Mouse (Mus musculus) C2C12 (cell line): Measurements from ENCODE around the gene Gm10803.

Experiments
- CEBPB ChIP-seq: IDR thresholded peaks from one replicate; pipeline ENCODE4 v1.6.1; 2011; ENCODE audit warnings: low read depth, mild to moderate bottlenecking, control low read depth, moderate library complexity
- CTCF ChIP-seq: IDR thresholded peaks from one replicate; pipeline ENCODE4 v1.5.1; 2011; ENCODE audit not compliant: control insufficient read depth, insufficient read depth, insufficient read length
- FOSL1 ChIP-seq: IDR thresholded peaks from one replicate; pipeline ENCODE4 v1.8.0; 2011; ENCODE audit warnings: mild to moderate bottlenecking, low read length; ENCODE audit not compliant: poor library complexity, insufficient read depth, severe bottlenecking
- MAX ChIP-seq: IDR thresholded peaks from one replicate; pipeline ENCODE4 v1.6.1; 2011; ENCODE audit warnings: mild to moderate bottlenecking, control low read depth
- USF1 ChIP-seq: IDR thresholded peaks from one replicate; pipeline ENCODE4 v1.6.1; 2011; ENCODE audit warnings: low read depth, mild to moderate bottlenecking, control low read depth, moderate library complexity

DNA sequence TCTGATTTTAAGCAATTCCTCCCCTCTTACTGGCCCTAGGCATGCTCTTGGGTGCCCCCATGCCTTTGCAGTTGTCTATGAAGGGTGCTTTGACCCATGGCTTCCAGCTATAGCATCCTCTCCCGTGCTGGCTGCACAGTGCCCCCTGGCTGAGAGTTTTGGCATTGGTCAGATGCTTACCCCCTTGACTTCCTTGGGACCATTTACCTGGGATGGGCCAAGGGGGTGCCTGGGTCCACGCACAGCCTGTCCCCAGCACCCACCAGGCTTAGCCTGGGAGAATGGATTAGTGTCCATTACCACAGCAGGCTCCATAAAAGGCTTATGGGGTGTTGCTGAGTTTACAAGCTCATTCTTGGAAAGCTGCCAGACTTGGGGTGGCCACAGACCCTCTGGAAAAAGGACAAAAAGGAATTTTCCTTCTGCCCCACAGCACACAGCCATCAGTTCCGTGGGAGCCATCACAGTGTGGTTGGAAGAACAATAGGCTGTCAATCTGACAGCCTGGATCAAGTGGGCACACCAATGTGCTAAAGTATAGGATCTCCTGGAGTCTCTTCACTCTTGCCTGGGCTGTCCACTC, 22.9 kb upstream of the Gm10803 start:
- TF ChIP-seq CTCF (no peak), USF1 (no peak), CEBPB (no peak), MAX (no peak), FOSL1 (no peak)
